Mouse (Mus musculus): ENCODE results near the gene Tm4sf5.
"Not testable (repeated sequence)": the region's sequence is repeated elsewhere in the genome, so short reads cannot be mapped to it uniquely, and the experiment has no call there.

Tm4sf5 gene

GRCm38 (mm10) chr11:70504970-70505369 lies at the start of gene Tm4sf5:
Gene Tm4sf5, plus strand, starts transcription at chr11:70505244.
- DNase-seq (ENCODE audit: low spot score in 2 of 2) = no peak

- DNase-seq (ENCODE audit: low spot score in 2 of 2) = no peak
These were observed 46.1 kb upstream of the Tm4sf5 start, which contains the start of gene Zmynd15 for GRCm38 (mm10) chr11:70458688-70459600. Gene Zmynd15, plus strand, starts transcription at chr11:70459433.

GRCm38 (mm10) chr11:70459601-70460101 lies 45.4 kb upstream of the Tm4sf5 start, which contains the start of gene Cxcl16:
Gene Cxcl16, minus strand, starts transcription at chr11:70459984.
- DNase-seq (ENCODE audit: low spot score in 2 of 2) = no peak

GRCm38 (mm10) chr11:70463970-70464369 lies 41.1 kb upstream of the Tm4sf5 start:
- no peak for DNase-seq (ENCODE audit: low spot score in 2 of 2)

- no peak for DNase-seq (ENCODE audit: low spot score in 2 of 2)
These were observed 39.8 kb upstream of the Tm4sf5 start for GRCm38 (mm10) chr11:70465211-70465610.

- peak in 1 of 2 experiments; percentile 48 for DNase-seq (ENCODE audit: low spot score in 2 of 2)
These were observed 39.2 kb upstream of the Tm4sf5 start for GRCm38 (mm10) chr11:70465824-70466223.

GRCm38 (mm10) chr11:70467902-70468619 lies 37.0 kb upstream of the Tm4sf5 start:
- no peak for DNase-seq (ENCODE audit: low spot score in 2 of 2)

GRCm38 (mm10) chr11:70469764-70470163 lies 35.3 kb upstream of the Tm4sf5 start:
- no peak for DNase-seq (ENCODE audit: low spot score in 2 of 2)

- DNase-seq (ENCODE audit: low spot score in 2 of 2) = no peak
These were observed 32.3 kb upstream of the Tm4sf5 start for GRCm38 (mm10) chr11:70472716-70473115.

GRCm38 (mm10) chr11:70473291-70473690 lies 31.8 kb upstream of the Tm4sf5 start:
- DNase-seq (ENCODE audit: low spot score in 2 of 2) = not testable (repeated sequence)

- no peak for DNase-seq (ENCODE audit: low spot score in 2 of 2)
These were observed 30.0 kb upstream of the Tm4sf5 start for GRCm38 (mm10) chr11:70474872-70475534.

- no peak for DNase-seq (ENCODE audit: low spot score in 2 of 2)
These were observed 19.5 kb upstream of the Tm4sf5 start for GRCm38 (mm10) chr11:70485498-70485897.

GRCm38 (mm10) chr11:70487816-70488215 lies 17.2 kb upstream of the Tm4sf5 start:
- DNase-seq (ENCODE audit: low spot score in 2 of 2) = no peak

GRCm38 (mm10) chr11:70489138-70489537 lies 15.9 kb upstream of the Tm4sf5 start:
- no peak for DNase-seq (ENCODE audit: low spot score in 2 of 2)

GRCm38 (mm10) chr11:70489684-70490083 lies 15.4 kb upstream of the Tm4sf5 start:
- DNase-seq (ENCODE audit: low spot score in 2 of 2) = peak; percentile 33 to 39

GRCm38 (mm10) chr11:70499566-70500475 lies 5.2 kb upstream of the Tm4sf5 start:
- no peak for DNase-seq (ENCODE audit: low spot score in 2 of 2)

GRCm38 (mm10) chr11:70500476-70500812 lies 4.6 kb upstream of the Tm4sf5 start:
- no peak for DNase-seq (ENCODE audit: low spot score in 2 of 2)

- no peak for DNase-seq (ENCODE audit: low spot score in 2 of 2)
These were observed 3.0 kb upstream of the Tm4sf5 start for GRCm38 (mm10) chr11:70502018-70502417.

GRCm38 (mm10) chr11:70506385-70506784 lies 1.3 kb downstream of the Tm4sf5 start:
- peak in 1 of 2 experiments; percentile 69 for DNase-seq (ENCODE audit: low spot score in 2 of 2)

GRCm38 (mm10) chr11:70506962-70507515 lies 2.0 kb downstream of the Tm4sf5 start:
- DNase-seq (ENCODE audit: low spot score in 2 of 2) = no peak

All from right cerebral cortex, postnatal 10 days (tissue).